Mouse (Mus musculus) thymus, postnatal 14 days (tissue): ENCODE measurements around the gene March7.

ENCODE experiments used
- DNase-seq: peaks from one replicate; pipeline ENCODE4 v3.0.0; 2021

The March7 gene

DNA sequence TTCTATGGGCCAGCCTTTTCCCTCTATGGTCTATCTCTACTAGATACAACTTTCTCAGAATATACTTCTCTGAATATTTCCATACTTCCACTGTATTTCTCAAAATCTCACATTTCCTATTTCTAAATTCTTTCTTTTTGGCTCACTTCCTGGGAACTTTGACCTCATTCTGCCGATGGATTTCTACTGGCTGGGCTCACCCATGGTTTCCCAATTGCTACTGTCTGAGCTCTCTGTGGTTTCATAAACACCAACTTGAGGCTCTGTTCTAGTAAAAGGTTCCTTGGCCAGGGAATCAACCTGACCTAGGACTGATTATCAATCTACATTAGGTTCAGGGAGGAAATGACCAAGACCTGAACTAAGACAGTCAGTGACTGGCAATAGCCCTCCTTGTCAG, 79.8 kb downstream of the March7 start:
- no peak for DNase-seq

DNA sequence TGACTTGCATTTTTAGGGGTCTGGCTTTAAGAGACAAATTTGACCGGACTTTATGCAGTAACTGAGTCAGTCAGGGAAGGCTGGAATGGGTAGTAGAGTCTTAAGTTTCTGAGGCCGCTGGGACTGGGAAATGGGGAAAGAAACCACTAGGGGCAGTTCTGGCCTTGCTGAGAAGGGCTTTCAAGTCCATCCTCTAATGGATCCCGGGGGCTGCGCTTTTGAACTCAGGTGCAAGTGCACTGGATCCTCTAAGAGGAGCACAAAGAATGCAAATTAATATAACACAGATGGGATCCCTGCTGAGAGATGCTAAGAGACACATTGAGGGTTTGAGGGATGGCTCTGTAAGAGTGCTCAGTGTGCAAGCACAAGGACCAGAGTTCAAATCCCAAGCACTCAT, 81.7 kb downstream of the March7 start:
- DNase-seq: no peak

DNA sequence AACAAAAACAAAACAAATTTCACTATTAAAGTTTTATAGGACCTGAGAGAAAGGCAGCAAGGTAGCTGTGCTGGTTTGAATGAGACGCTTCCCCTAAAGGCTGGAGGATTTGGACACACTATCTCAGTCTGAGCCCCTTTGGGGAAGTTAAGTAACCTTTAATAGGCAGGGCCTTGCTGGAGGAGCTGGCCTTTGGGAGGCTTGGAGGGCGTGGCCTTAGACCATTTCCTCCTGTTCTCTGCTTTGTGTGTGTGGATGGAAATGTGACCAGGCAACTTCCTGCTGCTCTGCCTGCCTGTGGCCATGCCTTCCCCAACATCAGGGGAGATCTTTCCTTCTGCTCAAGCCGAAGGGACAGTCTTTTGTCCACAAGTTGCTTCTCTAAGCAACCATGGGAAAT, 88.6 kb downstream of the March7 start:
- DNase-seq: no peak

DNA sequence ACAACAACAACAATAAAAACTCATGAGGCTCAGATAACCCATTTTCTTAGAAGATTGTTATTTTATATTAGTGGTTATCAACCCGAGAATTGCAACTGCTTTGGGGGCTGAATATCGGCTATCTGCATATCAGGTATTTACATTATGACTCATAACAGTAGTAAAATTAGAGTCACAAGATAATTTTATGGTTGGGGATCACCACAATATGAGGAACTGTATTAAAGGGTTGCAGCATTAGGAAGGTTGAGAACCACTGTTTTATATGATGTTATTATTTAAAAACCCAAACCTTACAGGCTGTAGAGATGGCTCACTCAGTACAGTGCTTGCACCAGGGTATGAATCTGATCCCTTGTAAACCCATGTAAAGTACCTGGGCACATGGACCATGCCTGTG, 89.6 kb downstream of the March7 start:
- DNase-seq: no peak
